Mouse (Mus musculus): ENCODE measurements around the gene Jmjd6. TPM values are rescaled to one million over a fixed set of nuclear protein-coding genes. Genes with fewer than 3 reads are reported as not detected.

Jmjd6 gene
- total RNA-seq, 2 experiments from 2014 or later, result 33.0 to 46.7 TPM

GRCm38 (mm10) chr11:116807116-116807515, 36.1 kb downstream of the Jmjd6 start:
- DNase-seq, result no peak

GRCm38 (mm10) chr11:116806136-116807071, 36.8 kb downstream of the Jmjd6 start:
- DNase-seq, result no peak

GRCm38 (mm10) chr11:116802709-116803108, 40.5 kb downstream of the Jmjd6 start:
- DNase-seq, result no peak

GRCm38 (mm10) chr11:116801106-116801505, 42.1 kb downstream of the Jmjd6 start:
- no peak for DNase-seq

- no peak for DNase-seq
These were observed 43.9 kb downstream of the Jmjd6 start for GRCm38 (mm10) chr11:116799364-116799763.

Other genes starting within 250 kb of the Jmjd6 start
- 10 to 100 TPM; 12.5 to 17.5 TPM for gene Rhbdf2, start 216.4 kb downstream of the Jmjd6 start, total RNA-seq (2021)
- gene Prcd, start 189.9 kb downstream of the Jmjd6 start, total RNA-seq (2021), result 10 to 100 TPM in 1 of 2 experiments, 1 to 10 TPM in 1; 9.6 to 14.1 TPM
- gene Cygb, start 189.1 kb downstream of the Jmjd6 start, total RNA-seq (2021), result 10 to 100 TPM; 25.0 to 36.5 TPM
- under 1 TPM in 1 of 2 experiments, not detected in 1; 0.33 TPM for gene St6galnac1, start 67.9 kb downstream of the Jmjd6 start, total RNA-seq (2021)
- 10 to 100 TPM; 38.6 to 52.5 TPM for gene Mxra7, start 15.4 kb downstream of the Jmjd6 start, total RNA-seq (2021)
- gene Mettl23, start 171 bp downstream of the Jmjd6 start, total RNA-seq (2021), result 10 to 100 TPM; 31.2 to 36.2 TPM
- gene Mfsd11, start 9.0 kb upstream of the Jmjd6 start, total RNA-seq (2021), result 10 to 100 TPM; 33.7 to 35.2 TPM
- gene Srsf2, start 9.6 kb upstream of the Jmjd6 start, total RNA-seq (2021), result 100 to 1,000 TPM; 235 to 275 TPM
- gene Mgat5b, start 75.4 kb upstream of the Jmjd6 start, total RNA-seq (2021), result 1 to 10 TPM in 1 of 2 experiments, under 1 TPM in 1; 0.36 to 1.1 TPM

All from adrenal gland, postnatal 36 days (tissue).